Mouse (Mus musculus): ENCODE results near the gene Tjp2. TPM values are rescaled to one million over a fixed set of nuclear protein-coding genes. Genes with fewer than 3 reads are reported as not detected.
A peak's percentile ranks its signal among the peaks of the same experiment; 100 is the strongest.

Tjp2 gene
- polyA plus RNA-seq (2016; fragmentation: Nextera tagmentation; extraction: Ambion mirVana), result 36.9 and 37.6 TPM in 2 replicates

DNA sequence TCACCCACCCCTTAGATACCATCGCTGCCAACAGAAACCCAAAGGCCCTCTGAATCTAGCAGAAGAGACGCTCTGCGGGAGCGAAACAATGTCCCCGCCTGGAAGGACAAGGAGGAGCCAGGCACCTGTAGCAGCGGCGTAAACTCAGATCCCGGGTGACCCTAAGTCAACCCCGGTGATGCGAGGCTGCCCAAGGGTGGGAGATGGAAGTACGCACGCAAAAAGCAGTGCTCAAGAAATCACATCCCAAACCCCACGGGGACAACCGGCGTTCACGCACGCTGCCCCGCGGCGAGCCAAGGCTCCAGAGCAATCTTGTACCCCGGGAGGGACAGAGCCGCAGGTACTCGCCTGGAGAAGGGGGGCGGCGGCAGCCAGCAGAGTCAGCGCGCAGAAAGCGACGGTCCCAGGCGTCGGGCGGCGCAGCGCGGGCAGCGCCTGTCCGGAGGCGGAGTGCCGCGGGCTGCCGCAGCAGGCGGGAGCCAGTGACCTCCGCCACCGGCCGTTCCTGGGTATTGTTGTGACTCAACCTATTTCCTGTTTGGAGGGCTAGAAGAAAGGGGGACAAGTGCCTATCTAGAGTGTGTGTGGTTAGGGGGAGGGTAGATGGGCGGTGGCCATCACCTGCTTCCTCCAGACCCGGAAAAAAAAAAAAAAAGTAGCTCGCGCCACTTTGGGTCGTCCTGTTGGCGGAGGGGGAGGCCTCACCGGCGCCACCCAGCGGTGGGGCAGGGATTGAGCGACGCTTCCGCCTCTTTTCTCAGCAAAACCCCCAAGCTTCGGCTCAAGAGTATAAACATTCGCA is at the start of gene Tjp2:
Tjp2 (minus strand) TSS at position 531 of the 805 bp plus-strand sequence.
- Histone ChIP-seq H3K4me3 (peak within 1 kb of the TSS; percentile 61), H3K36me3 (replicated peaks) (no peaks in the 10 kb centered on the region), H3K27ac (peak within 1 kb of the TSS; percentile 86), H3K9me3 (no peaks in the 10 kb centered on the region), H3K27me3 (ENCODE audit: poor library complexity, severe bottlenecking) (peaks cover 46% of the 10 kb centered on the region), H3K4me1 (peaks cover 59% of the 10 kb centered on the region)
- WGBS, result under 1% methylated on average over 59 of the region's 59 CpGs
- DNase-seq (ENCODE audit: extremely low spot score, low spot score), result peak; percentile 58

GRCm38 (mm10) chr19:24274281-24274680 is 49.5 kb upstream of the Tjp2 start:
- no peak overlapping the region for H3K4me3 ChIP-seq
- H3K27me3 ChIP-seq (ENCODE audit: poor library complexity, severe bottlenecking), result no peaks in the 10 kb centered on the region
- H3K9me3 ChIP-seq, result no peaks in the 10 kb centered on the region
- 64% methylated on average over 3 of the region's 3 CpGs for WGBS
- no peak overlapping the region for H3K27ac ChIP-seq
- peaks cover 41% of the 10 kb centered on the region for H3K4me1 ChIP-seq
- no peak for DNase-seq (ENCODE audit: extremely low spot score, low spot score)
- peaks cover 54% of the 10 kb centered on the region for H3K36me3 ChIP-seq (replicated peaks)

- Histone ChIP-seq H3K9me3 (no peaks in the 10 kb centered on the region), H3K4me1 (peaks cover 59% of the 10 kb centered on the region), H3K4me3 (0 out of 2 replicates have a peak overlapping the region, but pooled peaks have one; percentile 16), H3K27me3 (ENCODE audit: poor library complexity, severe bottlenecking) (no peaks in the 10 kb centered on the region), H3K36me3 (replicated peaks) (peaks cover 48% of the 10 kb centered on the region), H3K27ac (peak overlapping the region; percentile 71)
- WGBS, result 43% methylated on average over 16 of the region's 16 CpGs
- peak; percentile 82 for DNase-seq (ENCODE audit: extremely low spot score, low spot score)
Measured at GRCm38 (mm10) chr19:24271746-24272426, 47.1 kb upstream of the Tjp2 start.

DNA sequence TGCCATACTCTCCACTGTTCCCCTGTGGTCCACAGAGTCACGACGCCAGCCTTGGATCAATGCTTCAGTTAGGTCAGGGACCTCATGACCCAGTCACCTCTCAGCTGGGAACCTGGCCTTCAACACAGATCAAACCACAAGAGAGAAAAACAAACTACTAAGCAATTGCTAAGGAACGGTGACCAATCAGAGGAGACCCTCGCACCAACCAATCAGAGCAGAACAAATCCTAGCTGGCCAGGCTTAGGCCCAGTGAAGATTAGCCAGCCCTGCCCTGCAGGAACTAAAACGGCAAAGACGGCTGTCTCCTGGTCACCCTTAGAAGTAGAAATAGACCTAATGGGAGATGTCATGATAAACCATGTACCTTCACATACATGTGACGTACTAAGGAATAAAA is 46.5 kb upstream of the Tjp2 start:
- H3K4me1 ChIP-seq, result peaks cover 61% of the 10 kb centered on the region
- 40% methylated on average over 7 of the region's 7 CpGs for WGBS
- H3K9me3 ChIP-seq, result no peaks in the 10 kb centered on the region
- H3K4me3 ChIP-seq, result 0 out of 2 replicates have a peak overlapping the region, but pooled peaks have one; percentile 16
- peak overlapping the region; percentile 71 for H3K27ac ChIP-seq
- peak; percentile 51 for DNase-seq (ENCODE audit: extremely low spot score, low spot score)
- H3K27me3 ChIP-seq (ENCODE audit: poor library complexity, severe bottlenecking), result no peaks in the 10 kb centered on the region
- peaks cover 47% of the 10 kb centered on the region for H3K36me3 ChIP-seq (replicated peaks)

DNA sequence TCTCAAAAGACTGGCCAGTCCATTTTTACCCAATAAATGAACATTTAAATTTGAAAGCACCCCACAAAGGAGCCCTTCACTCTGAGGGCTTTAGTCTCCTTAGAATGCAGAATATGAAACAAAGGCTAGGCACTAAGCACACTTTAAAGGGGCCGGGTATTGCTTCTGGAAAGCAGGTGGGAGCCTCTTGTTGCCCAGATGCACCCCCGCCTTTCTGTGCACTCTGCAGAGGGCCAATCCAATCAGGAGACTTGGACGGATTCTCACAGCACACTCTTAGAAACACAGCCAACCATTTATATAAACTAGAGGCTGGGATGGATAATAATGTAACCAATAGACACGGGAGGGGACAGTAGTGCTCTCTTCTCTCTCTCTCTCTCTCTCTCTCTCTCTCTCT is 43.7 kb upstream of the Tjp2 start:
- H3K36me3 ChIP-seq (replicated peaks), result peaks cover 54% of the 10 kb centered on the region

GRCm38 (mm10) chr19:24266046-24266830 is 41.4 kb upstream of the Tjp2 start:
- Histone ChIP-seq H3K4me1 (peaks cover 46% of the 10 kb centered on the region), H3K27ac (no peak overlapping the region), H3K4me3 (no peak overlapping the region), H3K9me3 (no peaks in the 10 kb centered on the region), H3K36me3 (replicated peaks) (peaks cover 69% of the 10 kb centered on the region), H3K27me3 (ENCODE audit: poor library complexity, severe bottlenecking) (no peaks in the 10 kb centered on the region)
- 94% methylated on average over 7 of the region's 7 CpGs for WGBS
- DNase-seq (ENCODE audit: extremely low spot score, low spot score), result no peak

More for the DNA sequence above, 43.7 kb upstream of the Tjp2 start:
- 0 out of 2 replicates have a peak overlapping the region, but pooled peaks have one; percentile 8 for H3K4me3 ChIP-seq
- H3K4me1 ChIP-seq, result peaks cover 56% of the 10 kb centered on the region
- H3K27ac ChIP-seq, result peak overlapping the region; percentile 85
- H3K9me3 ChIP-seq, result no peaks in the 10 kb centered on the region
- WGBS, result 44% methylated on average over 4 of the region's 4 CpGs
- no peaks in the 10 kb centered on the region for H3K27me3 ChIP-seq (ENCODE audit: poor library complexity, severe bottlenecking)
- no peak for DNase-seq (ENCODE audit: extremely low spot score, low spot score)

GRCm38 (mm10) chr19:24264991-24265390 is 40.2 kb upstream of the Tjp2 start:
- peak; percentile 70 for DNase-seq (ENCODE audit: extremely low spot score, low spot score)
- peaks cover 70% of the 10 kb centered on the region for H3K36me3 ChIP-seq (replicated peaks)
- 56% methylated on average over 7 of the region's 7 CpGs for WGBS
- H3K9me3 ChIP-seq, result no peaks in the 10 kb centered on the region
- no peak overlapping the region for H3K4me3 ChIP-seq
- no peak overlapping the region for H3K27ac ChIP-seq
- peaks cover 34% of the 10 kb centered on the region for H3K4me1 ChIP-seq
- H3K27me3 ChIP-seq (ENCODE audit: poor library complexity, severe bottlenecking), result no peaks in the 10 kb centered on the region

DNA sequence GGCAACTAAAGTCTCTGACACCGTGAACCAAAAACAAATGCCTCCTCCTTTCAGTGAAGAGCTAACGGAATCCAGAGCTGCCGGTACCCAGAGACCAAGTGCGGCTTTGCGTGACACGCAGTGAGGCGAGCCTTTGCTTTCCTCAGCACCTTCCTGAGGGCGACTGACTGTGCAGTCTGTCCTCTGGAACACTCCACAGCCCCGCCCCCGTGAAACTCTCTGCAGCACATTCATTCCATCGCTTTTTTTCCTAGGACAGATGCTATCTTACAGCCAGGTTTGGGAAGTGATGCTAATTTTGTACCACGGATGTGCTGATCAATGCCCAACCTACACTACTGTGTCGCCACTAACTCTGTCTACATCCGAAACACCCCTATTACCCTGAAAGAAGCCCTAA is 37.9 kb upstream of the Tjp2 start:
- 91% methylated on average over 14 of the region's 14 CpGs for WGBS
- no peaks in the 10 kb centered on the region for H3K27me3 ChIP-seq (ENCODE audit: poor library complexity, severe bottlenecking)
- DNase-seq (ENCODE audit: extremely low spot score, low spot score), result no peak
- no peaks in the 10 kb centered on the region for H3K9me3 ChIP-seq
- H3K36me3 ChIP-seq (replicated peaks), result peaks cover 73% of the 10 kb centered on the region
- H3K27ac ChIP-seq, result no peak overlapping the region
- H3K4me3 ChIP-seq, result no peak overlapping the region
- peaks cover 11% of the 10 kb centered on the region for H3K4me1 ChIP-seq

DNA sequence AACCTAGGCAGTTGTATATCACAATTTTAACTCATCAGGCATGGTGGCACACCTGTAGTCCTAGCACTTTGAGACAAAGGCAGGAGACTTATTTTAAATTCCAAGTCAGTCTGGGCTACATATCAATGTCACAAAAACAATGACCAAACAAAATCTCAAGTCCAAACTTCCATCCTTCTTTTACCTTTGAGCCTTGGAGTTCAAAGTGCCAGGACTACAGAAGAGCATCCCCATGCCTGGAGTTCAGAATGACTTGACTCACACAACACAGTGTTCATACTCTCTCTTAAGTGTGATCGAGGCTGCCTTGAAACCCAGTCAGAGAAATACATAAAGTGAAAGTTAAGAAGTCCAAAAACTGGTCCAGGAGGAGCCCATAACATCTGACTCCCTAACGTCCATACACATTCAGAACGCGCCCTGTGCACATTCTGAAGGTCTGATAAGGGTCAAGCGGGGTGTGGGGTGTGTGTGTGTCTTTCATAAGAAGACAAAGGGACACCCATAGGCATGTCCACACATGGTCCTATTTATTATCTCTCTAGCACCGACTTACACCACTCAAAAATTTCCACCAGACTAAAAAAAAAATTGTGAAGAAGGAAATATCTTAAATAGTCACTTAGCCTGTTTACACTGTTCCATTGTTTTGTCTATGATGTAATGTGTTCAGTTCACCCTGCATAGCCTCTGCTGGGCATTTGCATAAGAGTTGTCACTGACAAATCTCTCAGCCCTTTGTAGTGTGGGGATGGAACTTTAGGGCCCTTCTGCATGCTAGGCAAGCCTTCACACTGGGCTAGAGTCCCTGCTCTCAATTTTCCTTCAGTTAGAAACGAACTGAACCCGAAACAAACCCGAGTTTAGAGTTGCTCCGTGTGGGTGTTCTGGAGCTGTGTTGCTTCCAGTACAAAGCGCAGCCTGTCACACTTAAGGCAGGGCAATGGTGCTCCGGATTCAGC is 34.8 kb upstream of the Tjp2 start:
- no peak for DNase-seq (ENCODE audit: extremely low spot score, low spot score)
- H3K9me3 ChIP-seq, result no peaks in the 10 kb centered on the region
- no peak overlapping the region for H3K4me3 ChIP-seq
- H3K27ac ChIP-seq, result 0 out of 2 replicates have a peak overlapping the region, but pooled peaks have one; percentile 17
- H3K27me3 ChIP-seq (ENCODE audit: poor library complexity, severe bottlenecking), result no peaks in the 10 kb centered on the region
- no peaks in the 10 kb centered on the region for H3K4me1 ChIP-seq
- WGBS, result 84% methylated on average over 12 of the region's 12 CpGs
- H3K36me3 ChIP-seq (replicated peaks), result peaks cover 49% of the 10 kb centered on the region

DNA sequence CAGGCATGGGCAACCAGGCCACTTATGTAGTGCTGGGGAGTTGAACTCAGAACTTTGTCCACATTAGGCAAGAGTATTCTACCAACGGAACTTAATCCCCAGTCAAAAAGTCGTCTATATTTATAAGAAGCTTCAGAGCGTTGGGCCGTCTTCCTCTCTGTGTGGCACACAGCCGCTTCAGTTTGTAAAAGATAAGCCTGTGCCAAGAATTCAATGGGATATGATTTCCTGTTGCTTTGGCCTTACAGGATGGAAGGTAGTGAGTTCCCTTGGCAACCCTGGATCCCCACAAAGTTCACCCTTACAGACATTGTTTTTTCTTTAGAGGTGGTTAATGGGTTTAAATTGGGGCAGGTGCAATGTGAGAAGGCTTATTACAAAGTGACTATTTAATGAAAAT is 33.5 kb upstream of the Tjp2 start:
- H3K27me3 ChIP-seq (ENCODE audit: poor library complexity, severe bottlenecking), result no peaks in the 10 kb centered on the region
- peaks cover 36% of the 10 kb centered on the region for H3K36me3 ChIP-seq (replicated peaks)
- peaks cover 9% of the 10 kb centered on the region for H3K4me1 ChIP-seq
- no peak for DNase-seq (ENCODE audit: extremely low spot score, low spot score)
- WGBS, result 93% methylated on average over 5 of the region's 5 CpGs
- H3K27ac ChIP-seq, result no peak overlapping the region
- no peaks in the 10 kb centered on the region for H3K9me3 ChIP-seq
- H3K4me3 ChIP-seq, result no peak overlapping the region

GRCm38 (mm10) chr19:24257962-24258361 is 33.1 kb upstream of the Tjp2 start:
- peaks cover 9% of the 10 kb centered on the region for H3K4me1 ChIP-seq
- 96% methylated on average over 6 of the region's 6 CpGs for WGBS

More at GRCm38 (mm10) chr19:24257962-24258361, 33.1 kb upstream of the Tjp2 start:
- Histone ChIP-seq H3K27ac (no peak overlapping the region), H3K27me3 (ENCODE audit: poor library complexity, severe bottlenecking) (no peaks in the 10 kb centered on the region), H3K9me3 (no peaks in the 10 kb centered on the region), H3K4me3 (no peak overlapping the region), H3K36me3 (replicated peaks) (peaks cover 35% of the 10 kb centered on the region)
- DNase-seq (ENCODE audit: extremely low spot score, low spot score), result no peak

Data from forebrain, embryonic 10.5 days (tissue).